Mouse (Mus musculus) myocyte (in vitro differentiated cells): ENCODE measurements around the gene Dcaf7.

Source experiments
- POLR2A ChIP-seq: IDR thresholded peaks from one replicate; pipeline ENCODE4 v1.6.1; 2011; ENCODE audit warnings: low read depth, mild to moderate bottlenecking, control low read depth, moderate library complexity; ENCODE audit not compliant: insufficient read length
- USF1 ChIP-seq: IDR thresholded peaks from one replicate; pipeline ENCODE4 v1.6.1; 2011; ENCODE audit warnings: low read depth, mild to moderate bottlenecking, control low read depth, moderate library complexity

- TF ChIP-seq USF1 (peak; percentile 66), POLR2A (peak; percentile 77)
Observed at GRCm38 (mm10) chr11:106036548-106037417, at the start of gene Dcaf7.
